Mouse (Mus musculus) Patski (cell line): ENCODE measurements at regions not wholly inside any gene's neighbourhood (a gene's known extent, or its start where the extent isn't known, plus 50 kb on each side); places are given as distances from the start of the nearest gene placed in this dataset.

Experiments
- ATAC-seq: fragments of 100-300 bp; one replicate; pipeline ENCODE4 v1.8.0; 2021
- CTCF ChIA-PET: fragments of 350-600 bp; sonication (Branson Sonifier 250); formaldehyde crosslinking; loops from one replicate; lab custom pipeline; 2022; ENCODE audit warnings: inconsistent platforms; lab: Charles Lee
- POLR2A ChIA-PET: fragments of 350-600 bp; sonication (Branson Sonifier 250); formaldehyde crosslinking; loops from one replicate; lab custom pipeline; 2022; ENCODE audit warnings: antibody characterized with exemption, inconsistent platforms; lab: Charles Lee
- DNase-seq: peaks from one replicate; pipeline ENCODE4 v3.0.0-alpha.2; 2011; ENCODE audit warnings: low read depth, low spot score
- H3K27me3 ChIP-seq: fragments of 371-371 bp; one replicate; pipeline ENCODE4 v1.5.1; 2021
- CTCF ChIP-seq: fragments of 100-300 bp; IDR thresholded peaks from one replicate; pipeline ENCODE4 v1.5.1; 2021
- in situ Hi-C: fragments of 300-500 bp; cut with MboI; formaldehyde crosslinking; loops from 3 replicates; pipeline ENCODE4 v1.11.1; 2018; ENCODE audit warnings: low pct_unique_long_range_greater_than_20kb, mixed read lengths

GRCm38 (mm10) chr3:151283829-151284228 is 153.9 kb upstream of the Adgrl4 start:
- no peaks in the 10 kb centered on the region for H3K27me3 ChIP-seq
- no peak for TF ChIP-seq CTCF
- in situ Hi-C loops = no loop called here
- CTCF ChIA-PET = interaction anchor here (1.1 to 1.7 kb wide), 2 partner anchors 10 to 61 kb away, joined by 4 to 6 read pairs; no protein-coding TSS in a partner anchor
- POLR2A ChIA-PET = no interaction called here
- no peak for ATAC-seq
- DNase-seq = no peak

GRCm38 (mm10) chr3:151293981-151294605 is 143.6 kb upstream of the Adgrl4 start:
- ATAC-seq = no peak
- in situ Hi-C loops = no loop called here
- ChIA-PET CTCF (interaction anchor here (0.8 to 2.4 kb wide), 4 partner anchors 10 to 46 kb away, joined by 3 to 7 read pairs (median 4); no protein-coding TSS in a partner anchor), POLR2A (no interaction called here)
- DNase-seq = no peak
- H3K27me3 ChIP-seq = no peaks in the 10 kb centered on the region
- TF ChIP-seq CTCF = no peak

- DNase-seq (no peak), ATAC-seq (no peak)
- TF ChIP-seq CTCF = no peak
- no peaks in the 10 kb centered on the region for H3K27me3 ChIP-seq
- in situ Hi-C loops = no loop called here
- POLR2A ChIA-PET = no interaction called here
- CTCF ChIA-PET = interaction anchor here (0.8 to 2.4 kb wide), 3 partner anchors 10 to 24 kb away, joined by 3 to 7 read pairs (median 6); no protein-coding TSS in a partner anchor
These were observed 143.1 kb upstream of the Adgrl4 start for GRCm38 (mm10) chr3:151294606-151295005.

- TF ChIP-seq CTCF = no peak
- ATAC-seq (no peak), DNase-seq (no peak)
- ChIA-PET CTCF (interaction anchor here (1.3 to 2.4 kb wide), 2 partner anchors 11 to 16 kb away, joined by 5 to 7 read pairs; no protein-coding TSS in a partner anchor), POLR2A (no interaction called here)
- in situ Hi-C loops = no loop called here
- no peaks in the 10 kb centered on the region for H3K27me3 ChIP-seq
These were observed 142.7 kb upstream of the Adgrl4 start for GRCm38 (mm10) chr3:151295027-151295426.

GRCm38 (mm10) chr3:151298325-151298724 is 139.4 kb upstream of the Adgrl4 start:
- CTCF ChIA-PET = interaction anchor here (1.1 to 2.4 kb wide), 2 partner anchors 9 to 18 kb away, joined by 3 to 9 read pairs; no protein-coding TSS in a partner anchor
- no peak for DNase-seq
- no peak for TF ChIP-seq CTCF
- no peaks in the 10 kb centered on the region for H3K27me3 ChIP-seq
- POLR2A ChIA-PET = no interaction called here
- ATAC-seq = peak; percentile 41
- in situ Hi-C loops = no loop called here

- no peaks in the 10 kb centered on the region for H3K27me3 ChIP-seq
- ChIA-PET POLR2A (no interaction called here), CTCF (interaction anchor here (1.0 to 2.2 kb wide), 6 partner anchors 8 to 25 kb away, joined by 3 to 7 read pairs (median 4); no protein-coding TSS in a partner anchor)
- in situ Hi-C loops = no loop called here
- ATAC-seq (no peak), DNase-seq (no peak)
- no peak for TF ChIP-seq CTCF
These were observed 132.3 kb upstream of the Adgrl4 start for GRCm38 (mm10) chr3:151305402-151305801.

- in situ Hi-C loops = no loop called here
- POLR2A ChIA-PET = no interaction called here
These were observed 129.7 kb upstream of the Adgrl4 start for GRCm38 (mm10) chr3:151307975-151308374.

GRCm38 (mm10) chr3:151323835-151324234 is 113.9 kb upstream of the Adgrl4 start:
- POLR2A ChIA-PET = no interaction called here
- DNase-seq (no peak), ATAC-seq (no peak)
- CTCF ChIA-PET = interaction anchor here (0.7 to 1.0 kb wide), 2 partner anchors 12 to 44 kb away, joined by 3 read pairs; no protein-coding TSS in a partner anchor
- TF ChIP-seq CTCF = no peak
- no peaks in the 10 kb centered on the region for H3K27me3 ChIP-seq
- in situ Hi-C loops = no loop called here

More at GRCm38 (mm10) chr3:151307975-151308374, 129.7 kb upstream of the Adgrl4 start:
- CTCF ChIA-PET = interaction anchor here (0.8 to 1.3 kb wide), 3 partner anchors 9 to 38 kb away, joined by 3 read pairs; no protein-coding TSS in a partner anchor
- ATAC-seq (no peak), DNase-seq (no peak)
- no peaks in the 10 kb centered on the region for H3K27me3 ChIP-seq
- no peak for TF ChIP-seq CTCF

GRCm38 (mm10) chr3:151329801-151330200 is 107.9 kb upstream of the Adgrl4 start:
- in situ Hi-C loops = no loop called here
- DNase-seq (no peak), ATAC-seq (no peak)
- no peaks in the 10 kb centered on the region for H3K27me3 ChIP-seq
- ChIA-PET POLR2A (no interaction called here), CTCF (interaction anchor here (1.2 kb wide), 1 partner anchor 23 kb away, joined by 4 read pairs; no protein-coding TSS in a partner anchor)
- no peak for TF ChIP-seq CTCF

GRCm38 (mm10) chr3:151331906-151332305 is 105.8 kb upstream of the Adgrl4 start:
- in situ Hi-C loops = no loop called here
- no peak for TF ChIP-seq CTCF
- DNase-seq = no peak
- H3K27me3 ChIP-seq = no peaks in the 10 kb centered on the region
- ChIA-PET POLR2A (no interaction called here), CTCF (no interaction called here)
- ATAC-seq = no peak

- in situ Hi-C loops = no loop called here
- peak; percentile 15 for ATAC-seq
These were observed 105.4 kb upstream of the Adgrl4 start for GRCm38 (mm10) chr3:151332317-151332687.

More at GRCm38 (mm10) chr3:151332317-151332687, 105.4 kb upstream of the Adgrl4 start:
- ChIA-PET CTCF (no interaction called here), POLR2A (no interaction called here)
- H3K27me3 ChIP-seq = no peaks in the 10 kb centered on the region
- no peak for DNase-seq
- no peak for TF ChIP-seq CTCF
